Mouse (Mus musculus): Measurements from ENCODE around the gene Npr1. TPM values are rescaled to one million over a fixed set of nuclear protein-coding genes. Genes with fewer than 3 reads are reported as not detected.

Gene Npr1
- total RNA-seq, 2 experiments from 2014 or later, result 14.9 to 15.6 TPM

- intact Hi-C loops (cut with DNase I; ENCODE audit: low total_unique reads), result no loop called here
- DNase-seq, result no peak
Observed at GRCm38 (mm10) chr3:90404609-90405008, 61.1 kb downstream of the Npr1 start.

- intact Hi-C loops (cut with DNase I; ENCODE audit: low total_unique reads), result no loop called here
Observed at GRCm38 (mm10) chr3:90404121-90404520, 61.5 kb downstream of the Npr1 start.

GRCm38 (mm10) chr3:90400993-90401392, 64.7 kb downstream of the Npr1 start:
- intact Hi-C loops (cut with DNase I; ENCODE audit: low total_unique reads), result no loop called here
- DNase-seq, result no peak

More at GRCm38 (mm10) chr3:90404121-90404520, 61.5 kb downstream of the Npr1 start:
- DNase-seq, result no peak

Other genes with a start within 250 kb of the Npr1 start
- 10 to 100 TPM; 41.6 to 47.5 TPM for gene Jtb, start 234.3 kb downstream of the Npr1 start, total RNA-seq (2021)
- under 1 TPM; 0.27 to 0.39 TPM for gene Creb3l4, start 222.4 kb downstream of the Npr1 start, total RNA-seq (2021)
- 10 to 100 TPM; 57.8 to 62.7 TPM for gene Slc39a1, start 217.7 kb downstream of the Npr1 start, total RNA-seq (2021)
- gene Crtc2, start 211.7 kb downstream of the Npr1 start, total RNA-seq (2021), result 10 to 100 TPM; 13.5 to 14.1 TPM
- gene Dennd4b, start 200.7 kb downstream of the Npr1 start, total RNA-seq (2021), result 10 to 100 TPM; 44.8 to 45.3 TPM
- gene Gatad2b, start 172.7 kb downstream of the Npr1 start, total RNA-seq (2021), result 10 to 100 TPM; 41.5 to 43.2 TPM
- gene Slc27a3, start 75.9 kb downstream of the Npr1 start, total RNA-seq (2021), result 1 to 10 TPM; 1.9 to 2.3 TPM
- gene Ints3, start 32.2 kb downstream of the Npr1 start, total RNA-seq (2021), result 10 to 100 TPM; 15.7 to 17.7 TPM
- gene Ilf2, start 10.3 kb upstream of the Npr1 start, total RNA-seq (2021), result 10 to 100 TPM; 32.6 to 35.9 TPM
- gene Snapin, start 25.2 kb upstream of the Npr1 start, total RNA-seq (2021), result 10 to 100 TPM; 57.3 to 59.6 TPM
- gene Chtop, start 43.6 kb upstream of the Npr1 start, total RNA-seq (2021), result 100 to 1,000 TPM in 1 of 2 experiments, 10 to 100 TPM in 1; 83.3 to 100 TPM
- gene S100a1, start 48.5 kb upstream of the Npr1 start, total RNA-seq (2021), result 10 to 100 TPM; 53.1 to 61.0 TPM
- 10 to 100 TPM; 12.9 to 15.4 TPM for gene S100a13, start 48.6 kb upstream of the Npr1 start, total RNA-seq (2021)
- gene S100a14, start 61.0 kb upstream of the Npr1 start, total RNA-seq (2021), result not detected
- 100 to 1,000 TPM in 1 of 2 experiments, 10 to 100 TPM in 1; 79.5 to 106 TPM for gene S100a16, start 71.4 kb upstream of the Npr1 start, total RNA-seq (2021)
- gene S100a3, start 94.7 kb upstream of the Npr1 start, total RNA-seq (2021), result under 1 TPM in 1 of 2 experiments, not detected in 1; 0.45 TPM
- not detected for gene S100a2, start 124.4 kb upstream of the Npr1 start, total RNA-seq (2021)
- gene Gm42674, start 136.0 kb upstream of the Npr1 start, total RNA-seq (2021), result not detected
- 10 to 100 TPM; 11.1 to 16.5 TPM for gene S100a4, start 137.9 kb upstream of the Npr1 start, total RNA-seq (2021)
- gene S100a5, start 142.7 kb upstream of the Npr1 start, total RNA-seq (2021), result not detected
- gene S100a6, start 147.0 kb upstream of the Npr1 start, total RNA-seq (2021), result 10 to 100 TPM; 69.9 to 95.9 TPM
- under 1 TPM in 1 of 2 experiments, not detected in 1; 0.16 TPM for gene S100a7a, start 188.2 kb upstream of the Npr1 start, total RNA-seq (2021)
- gene S100a8, start 203.1 kb upstream of the Npr1 start, total RNA-seq (2021), result under 1 TPM in 1 of 2 experiments, not detected in 1; 0.71 TPM
- under 1 TPM in 1 of 2 experiments, not detected in 1; 0.76 TPM for gene S100a9, start 229.9 kb upstream of the Npr1 start, total RNA-seq (2021)

All from gastrocnemius, postnatal 14 days (tissue).